ENCODE assay signal across 1 mouse cellular context in genomic region chr4:132780288-132780687, GRCm38 (mm10).
TF ChIP-seq lines count a peak whose summit lies in the region.

No protein-coding gene starts in this region.

TF ChIP-seq in CH12.LX, 34 proteins besides CTCF, POLR2A, EP300 and RAD21 (continued from another document):
- TF ChIP-seq ZKSCAN1 (IDR thresholded peaks at IDR 0.05; ENCODE audit: borderline replicate concordance, low read depth, low read length) (no peak), MXI1 (IDR thresholded peaks at IDR 0.05; ENCODE audit: low read depth, low read length) (no peak), PAX5 (IDR thresholded peaks at IDR 0.05; ENCODE audit: low read length) (no peak), NELFE (IDR thresholded peaks at IDR 0.05; ENCODE audit: low read depth, low read length) (no peak), MAX (IDR thresholded peaks at IDR 0.05; ENCODE audit: low read length) (peak; percentile 79), ZC3H11A (IDR thresholded peaks at IDR 0.05; ENCODE audit: low read depth, low read length) (no peak), SMC3 (IDR thresholded peaks at IDR 0.05; ENCODE audit: low read depth, low read length) (peak; percentile 13; the same call in 1 of the 2 replicates), MYC (IDR thresholded peaks at IDR 0.05; ENCODE audit: low read depth, low read length) (peak; percentile 84), ELF1 (IDR thresholded peaks at IDR 0.05; ENCODE audit: low read depth, low read length) (no peak), BHLHE40 (IDR thresholded peaks at IDR 0.05; ENCODE audit: low read depth, low read length) (peak; percentile 43), TCF12 (IDR thresholded peaks at IDR 0.05; ENCODE audit: low read depth, low read length) (peak; percentile 33; the same call in 1 of the 2 replicates), ZNF384 (IDR thresholded peaks at IDR 0.05; ENCODE audit: low read depth, low read length) (no peak; the same call in 1 of the 2 replicates), MEF2A (IDR thresholded peaks at IDR 0.05; ENCODE audit: borderline replicate concordance, low read depth, low read length) (peak; percentile 76), USF1 (IDR thresholded peaks at IDR 0.05; ENCODE audit: low read depth, low read length) (no peak), MAFK (IDR thresholded peaks at IDR 0.05; ENCODE audit: insufficient replicate concordance, low read length) (0 out of 2 replicates have a peak, but pooled peaks have one; percentile 39), KAT2A (IDR thresholded peaks at IDR 0.05; ENCODE audit: insufficient replicate concordance, low read length) (no peak), HCFC1 (IDR thresholded peaks at IDR 0.05; ENCODE audit: low read depth, low read length) (no peak), JUN (IDR thresholded peaks at IDR 0.05; ENCODE audit: insufficient read depth, low read depth, low read length) (no peak), CHD2 (IDR thresholded peaks at IDR 0.05; ENCODE audit: low read length) (peak; percentile 75), IRF4 (IDR thresholded peaks at IDR 0.05; ENCODE audit: low read depth, low read length) (peak; percentile 89), SIN3A (IDR thresholded peaks at IDR 0.05; ENCODE audit: low read length) (0 out of 2 replicates have a peak, but pooled peaks have one; percentile 56), USF2 (conservative IDR thresholded peaks at IDR 0.05; ENCODE audit: low read depth, low read length) (no peak), NRF1 (IDR thresholded peaks at IDR 0.05; ENCODE audit: low read depth, low read length) (no peak), ETS1 (conservative IDR thresholded peaks at IDR 0.05; ENCODE audit: low read depth, low read length) (peak; percentile 50; the same call in 1 of the 2 replicates)
